Mouse (Mus musculus): ENCODE measurements around the gene Smarcad1.
"Not testable (repeated sequence)": the region's sequence is repeated elsewhere in the genome, so short reads cannot be mapped to it uniquely, and the experiment has no call there.

Smarcad1 gene

DNA sequence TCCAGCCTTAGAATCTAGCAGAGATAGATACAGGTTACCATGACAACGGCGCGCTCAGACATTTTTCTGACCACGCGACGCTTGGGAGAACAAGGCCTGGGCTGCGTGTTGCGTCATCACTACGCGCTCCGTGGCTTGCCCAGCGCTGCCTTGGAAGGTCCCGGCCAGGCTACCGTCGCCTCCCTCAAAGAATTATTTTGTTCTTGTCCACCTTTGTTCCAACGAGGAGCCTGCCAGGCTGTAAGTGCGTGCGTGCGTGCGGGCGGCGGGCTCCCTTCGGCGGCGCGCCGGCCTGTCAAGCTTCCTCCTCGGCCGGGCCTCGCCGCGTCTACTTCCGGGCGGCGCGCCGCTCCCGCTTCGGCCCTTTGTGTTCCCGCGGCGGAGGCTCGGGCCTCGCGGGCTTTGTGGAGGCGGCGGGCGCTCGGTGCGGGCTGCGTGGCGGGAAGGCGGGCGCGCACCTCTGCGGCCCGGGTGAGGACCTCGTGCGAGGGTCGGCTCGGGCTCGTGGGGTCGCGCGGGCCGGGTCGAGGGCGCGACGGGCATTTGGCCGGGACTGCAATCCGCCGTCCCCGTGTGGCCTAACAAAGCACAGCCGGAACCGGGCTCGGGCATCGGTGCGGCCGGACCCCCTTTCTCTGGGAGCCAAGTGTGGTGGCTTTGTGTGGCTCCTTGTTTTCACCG, at the start of gene Smarcad1:
Gene Smarcad1, plus strand, starts transcription at position 93 of the 681 bp plus-strand sequence.
- peak; percentile 78 to 90 for DNase-seq (ENCODE audit: low spot score in 2 of 2)

GRCm38 (mm10) chr6:64996824-64997421, 45.5 kb upstream of the Smarcad1 start:
- no peak for DNase-seq (ENCODE audit: low spot score in 2 of 2)

- DNase-seq (ENCODE audit: low spot score in 2 of 2), result no peak
Observed at GRCm38 (mm10) chr6:64997805-64998204, 44.6 kb upstream of the Smarcad1 start.

GRCm38 (mm10) chr6:65000757-65001156, 41.6 kb upstream of the Smarcad1 start:
- DNase-seq (ENCODE audit: low spot score in 2 of 2), result not testable (repeated sequence)

GRCm38 (mm10) chr6:65002196-65002595, 40.2 kb upstream of the Smarcad1 start:
- DNase-seq (ENCODE audit: low spot score in 2 of 2), result no peak

DNA sequence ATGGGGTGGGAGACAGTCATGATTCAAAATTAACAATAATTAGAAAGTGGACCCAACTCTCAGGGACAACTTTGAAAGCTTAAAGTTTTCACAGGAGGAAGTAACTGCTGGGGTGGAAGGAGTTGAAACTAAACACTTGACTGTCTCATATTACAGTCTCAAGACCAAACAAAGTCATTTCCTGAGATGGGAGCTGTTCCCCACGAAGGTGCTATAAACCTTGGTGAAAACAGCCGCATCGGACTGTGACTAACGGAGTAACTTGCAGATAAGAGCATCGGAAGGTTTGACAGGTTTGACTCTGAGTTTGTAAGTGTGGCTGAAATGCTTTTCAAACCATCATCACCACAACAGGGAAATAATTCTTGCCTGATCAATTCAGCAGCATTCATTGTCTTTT, 33.5 kb upstream of the Smarcad1 start:
- DNase-seq (ENCODE audit: low spot score in 2 of 2), result no peak

GRCm38 (mm10) chr6:65011444-65011990, 30.9 kb upstream of the Smarcad1 start:
- DNase-seq (ENCODE audit: low spot score in 2 of 2), result no peak

- DNase-seq (ENCODE audit: low spot score in 2 of 2), result no peak
Observed at GRCm38 (mm10) chr6:65012142-65012541, 30.2 kb upstream of the Smarcad1 start.

- DNase-seq (ENCODE audit: low spot score in 2 of 2), result no peak
Observed at GRCm38 (mm10) chr6:65017566-65017965, 24.8 kb upstream of the Smarcad1 start.

- not testable (repeated sequence) for DNase-seq (ENCODE audit: low spot score in 2 of 2)
Observed at GRCm38 (mm10) chr6:65018966-65019365, 23.4 kb upstream of the Smarcad1 start.

- no peak for DNase-seq (ENCODE audit: low spot score in 2 of 2)
Observed at GRCm38 (mm10) chr6:65021883-65022282, 20.5 kb upstream of the Smarcad1 start.

- DNase-seq (ENCODE audit: low spot score in 2 of 2), result no peak
Observed at GRCm38 (mm10) chr6:65023053-65023452, 19.3 kb upstream of the Smarcad1 start.

DNA sequence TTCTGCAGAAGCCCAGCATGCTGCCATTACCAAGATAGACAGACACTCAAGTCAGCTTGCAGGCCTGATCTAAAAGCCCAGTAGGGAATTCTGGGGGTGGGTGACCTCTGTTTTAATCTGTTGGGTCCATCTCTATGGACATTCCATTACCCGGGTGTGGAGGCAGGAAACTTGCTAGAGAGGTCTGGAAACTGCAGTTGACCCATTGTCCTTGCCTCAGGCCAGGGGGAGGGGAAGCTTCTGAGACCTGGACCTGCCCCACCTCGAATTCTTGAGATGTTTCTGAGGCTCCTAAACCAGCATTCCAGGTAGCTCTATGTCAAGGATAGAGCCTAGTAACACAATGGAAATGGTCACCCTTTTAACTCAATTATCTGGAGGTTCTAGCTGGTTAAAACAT, 17.7 kb upstream of the Smarcad1 start:
- no peak for DNase-seq (ENCODE audit: low spot score in 2 of 2)

GRCm38 (mm10) chr6:65025130-65025529, 17.3 kb upstream of the Smarcad1 start:
- DNase-seq (ENCODE audit: low spot score in 2 of 2), result no peak

DNA sequence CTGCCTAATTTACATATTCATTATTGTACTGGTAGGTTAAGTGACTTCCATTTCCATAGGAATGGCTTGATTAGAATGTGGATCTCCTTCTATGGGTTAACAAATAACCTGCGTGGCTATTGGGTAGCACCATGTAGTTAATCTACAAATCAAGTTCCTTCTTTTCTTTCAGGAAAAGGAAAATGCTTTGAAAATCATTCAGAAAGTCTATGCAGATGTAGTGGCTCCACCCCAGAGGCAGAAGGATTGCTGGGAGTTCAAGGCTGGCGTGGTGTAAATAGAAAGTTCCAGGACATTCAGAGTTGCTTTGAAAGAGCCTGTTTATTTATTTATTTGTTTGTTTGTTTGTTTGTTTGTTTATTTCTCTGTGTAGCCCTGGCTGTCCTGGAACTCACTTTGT, 7.7 kb upstream of the Smarcad1 start:
- no peak for DNase-seq (ENCODE audit: low spot score in 2 of 2)

- DNase-seq (ENCODE audit: low spot score in 2 of 2), result no peak
Observed at GRCm38 (mm10) chr6:65035469-65035868, 6.9 kb upstream of the Smarcad1 start.

DNA sequence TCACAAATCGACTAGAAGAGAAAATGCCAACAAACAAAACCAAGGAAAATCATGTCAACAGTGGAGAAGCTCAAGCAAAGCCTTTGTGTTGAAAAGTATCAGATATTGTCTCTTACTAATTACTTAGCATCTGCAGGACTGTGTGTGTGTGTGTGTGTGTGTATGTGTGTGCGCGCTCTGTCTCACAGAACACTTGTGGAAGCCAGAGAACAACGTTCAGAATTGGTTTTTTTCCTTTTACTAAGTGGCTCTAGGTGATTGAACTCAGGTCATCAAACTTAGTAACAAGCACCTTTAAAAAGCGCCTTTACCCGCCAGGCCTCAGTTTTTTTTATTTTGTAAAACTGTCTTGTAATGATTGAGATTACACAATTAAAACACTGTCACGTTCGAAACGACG, 451 bp upstream of the Smarcad1 start:
- no peak for DNase-seq (ENCODE audit: low spot score in 2 of 2)

DNA sequence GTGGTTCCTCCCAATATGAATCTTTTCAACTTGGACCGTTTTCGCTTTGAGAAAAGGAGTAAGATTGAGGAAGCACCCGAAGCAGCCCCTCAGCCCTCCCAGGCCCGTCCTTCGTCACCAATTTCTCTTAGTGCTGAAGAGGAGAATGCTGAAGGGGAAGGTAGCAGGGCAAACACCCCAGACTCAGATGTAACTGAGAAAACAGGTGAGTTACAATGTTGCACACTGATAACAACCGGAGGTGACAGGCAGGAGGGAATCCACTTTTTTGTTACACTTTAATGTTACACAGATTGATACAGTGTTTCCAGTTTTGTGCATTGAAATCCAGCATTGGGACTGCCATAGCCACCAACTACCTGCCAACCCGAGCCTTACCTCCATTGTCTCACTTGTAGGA, 858 bp downstream of the Smarcad1 start:
- no peak for DNase-seq (ENCODE audit: low spot score in 2 of 2)

- no peak for DNase-seq (ENCODE audit: low spot score in 2 of 2)
Observed at GRCm38 (mm10) chr6:65049100-65049499, 6.7 kb downstream of the Smarcad1 start.

GRCm38 (mm10) chr6:65056620-65057019, 14.2 kb downstream of the Smarcad1 start:
- no peak for DNase-seq (ENCODE audit: low spot score in 2 of 2)

GRCm38 (mm10) chr6:65057137-65057536, 14.8 kb downstream of the Smarcad1 start:
- not testable (repeated sequence) for DNase-seq (ENCODE audit: low spot score in 2 of 2)

DNA sequence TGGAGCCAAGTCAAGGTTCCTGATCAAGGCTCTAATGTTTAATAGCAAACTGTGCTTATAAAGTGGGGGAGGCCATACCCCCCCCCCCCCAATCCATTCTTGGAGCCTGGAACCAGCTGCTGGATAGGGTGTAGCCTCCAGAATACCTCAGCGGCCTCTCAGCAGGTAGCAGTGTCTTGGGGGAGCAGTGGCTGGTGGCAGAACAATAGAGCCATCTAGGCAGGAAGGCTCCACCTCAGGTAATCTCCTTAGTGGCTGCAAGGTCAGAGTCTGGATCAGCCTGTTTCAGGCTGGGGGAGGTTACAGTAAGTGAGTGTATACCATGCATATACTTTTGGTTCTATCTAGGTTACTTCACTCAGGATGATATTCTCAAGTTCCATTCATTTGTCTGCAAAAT, 18.7 kb downstream of the Smarcad1 start:
- DNase-seq (ENCODE audit: low spot score in 2 of 2), result no peak

DNA sequence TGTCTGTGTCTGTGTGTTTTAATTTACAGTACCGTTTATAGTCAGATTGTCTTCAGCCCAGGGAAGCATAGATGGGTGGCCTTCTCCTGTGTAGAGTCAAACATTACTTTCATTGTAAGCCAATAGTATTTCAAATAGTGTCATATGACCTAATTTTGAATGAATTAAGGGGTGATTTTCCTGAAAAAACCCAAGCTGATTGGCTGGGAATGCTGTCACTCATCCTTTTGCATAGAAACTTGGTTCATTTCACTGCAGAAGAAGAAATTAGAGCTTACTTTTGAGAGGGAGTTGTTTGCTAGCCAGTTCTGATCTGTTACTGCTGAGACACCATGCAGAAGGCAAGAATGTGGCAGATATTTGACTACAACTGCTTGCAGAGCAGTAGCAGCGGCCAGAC, 32.8 kb downstream of the Smarcad1 start:
- DNase-seq (ENCODE audit: low spot score in 2 of 2), result no peak
